Mouse (Mus musculus) ES-Bruce4 (cell line): ENCODE measurements around the gene Gns. TPM values are rescaled to one million over a fixed set of nuclear protein-coding genes. Genes with fewer than 3 reads are reported as not detected.

Source experiments
- H3K27ac ChIP-seq: 2 replicates; pipeline ENCODE4 v1.5.1; 2012; ENCODE audit warnings: low read length, inconsistent platforms; ENCODE audit not compliant: insufficient read depth
- H3K27me3 ChIP-seq: 2 replicates; pipeline ENCODE4 v1.6.1; 2012; ENCODE audit warnings: mild to moderate bottlenecking, low read length, inconsistent platforms; ENCODE audit not compliant: control insufficient read depth, poor library complexity, insufficient read depth, severe bottlenecking
- H3K36me3 ChIP-seq: 2 replicates; pipeline ENCODE4 v1.6.1; 2012; ENCODE audit warnings: inconsistent platforms, mild to moderate bottlenecking, low read length, moderate library complexity; ENCODE audit not compliant: control insufficient read depth, poor library complexity, insufficient read depth, severe bottlenecking
- H3K4me1 ChIP-seq: one replicate; pipeline ENCODE4 v1.8.1; 2011; ENCODE audit warnings: low read length; ENCODE audit not compliant: control insufficient read depth, insufficient read depth
- H3K4me3 ChIP-seq: 2 replicates; pipeline ENCODE4 v1.5.1; 2011; ENCODE audit warnings: low read depth, mild to moderate bottlenecking, low read length
- H3K9ac ChIP-seq: 2 replicates; pipeline ENCODE4 v1.6.1; 2012; ENCODE audit warnings: low read depth, mild to moderate bottlenecking, inconsistent platforms; ENCODE audit not compliant: poor library complexity, severe bottlenecking
- H3K9me3 ChIP-seq: replicated peaks from 2 replicates; pipeline ENCODE4 v1.6.1; 2012; ENCODE audit warnings: mild to moderate bottlenecking, low read length, inconsistent platforms; ENCODE audit not compliant: control insufficient read depth, poor library complexity, insufficient read depth, severe bottlenecking
- CTCF ChIP-seq: IDR thresholded peaks from one replicate; pipeline ENCODE4 v1.8.1; 2011; ENCODE audit warnings: low read depth, low read length
- EP300 ChIP-seq: IDR thresholded peaks from 2 replicates; pipeline ENCODE4 v1.6.1; 2011; ENCODE audit warnings: low read depth, low read length; ENCODE audit not compliant: insufficient read depth
- POLR2A ChIP-seq: IDR thresholded peaks from one replicate; pipeline ENCODE4 v1.8.1; 2011; ENCODE audit warnings: low read length; ENCODE audit not compliant: insufficient read depth
- polyA plus RNA-seq: library from polyadenylated mRNA; stranded (reverse); fragments of >200 nt; gene quantifications from 2 replicates; pipeline ENCODE4 v1.2.4, GENCODE M21; 2011; ENCODE audit warnings: low read depth; ENCODE audit not compliant: missing spikeins, insufficient read depth, insufficient read length

The Gns gene
- polyA plus RNA-seq, 1 experiment = 44.2 TPM

DNA sequence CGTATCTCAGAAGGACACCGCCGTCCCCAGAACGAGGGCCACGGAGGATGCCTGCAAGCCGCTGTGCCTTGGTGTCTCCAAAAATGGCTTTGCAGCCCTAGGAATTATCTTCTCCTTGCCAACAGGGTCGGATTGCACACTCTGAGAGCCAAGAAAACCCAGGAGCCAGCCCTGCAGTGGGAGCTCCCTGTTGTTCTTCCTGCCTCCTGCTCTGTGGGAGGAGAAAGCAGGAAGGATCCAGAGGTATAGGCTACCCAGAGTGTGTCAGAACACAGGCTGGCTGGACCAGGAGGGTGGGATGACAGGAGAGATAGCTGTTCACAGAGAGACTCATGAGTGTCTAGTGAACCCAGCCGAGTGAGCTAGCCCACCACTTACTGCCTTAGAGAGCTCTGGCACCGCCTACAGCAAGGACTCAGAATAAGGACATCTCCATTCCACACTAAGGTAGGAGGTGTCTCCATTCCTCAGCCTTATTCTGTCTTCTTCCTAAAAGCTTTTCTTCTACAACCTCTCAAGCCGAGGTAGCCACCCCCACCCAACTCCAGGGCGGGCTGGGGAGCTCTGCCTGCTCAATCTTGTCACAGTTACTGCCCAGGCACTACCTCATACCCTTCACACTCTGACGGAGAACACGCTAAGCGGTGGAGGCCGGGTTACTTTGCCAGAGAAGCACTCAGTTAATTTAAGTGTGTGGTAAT lies 63.3 kb downstream of the Gns start:
- Histone ChIP-seq H3K36me3 (no peaks in the 10 kb centered on the region), H3K9me3 (no peaks in the 10 kb centered on the region), H3K9ac (no peak overlapping the region), H3K27ac (0 out of 2 replicates have a peak overlapping the region, but pooled peaks have one; percentile 10), H3K4me3 (peak overlapping the region; percentile 21), H3K27me3 (no peaks in the 10 kb centered on the region), H3K4me1 (peaks cover 21% of the 10 kb centered on the region)
- no peak for TF ChIP-seq CTCF
- TF ChIP-seq POLR2A = no peak
- no peak for TF ChIP-seq EP300

DNA sequence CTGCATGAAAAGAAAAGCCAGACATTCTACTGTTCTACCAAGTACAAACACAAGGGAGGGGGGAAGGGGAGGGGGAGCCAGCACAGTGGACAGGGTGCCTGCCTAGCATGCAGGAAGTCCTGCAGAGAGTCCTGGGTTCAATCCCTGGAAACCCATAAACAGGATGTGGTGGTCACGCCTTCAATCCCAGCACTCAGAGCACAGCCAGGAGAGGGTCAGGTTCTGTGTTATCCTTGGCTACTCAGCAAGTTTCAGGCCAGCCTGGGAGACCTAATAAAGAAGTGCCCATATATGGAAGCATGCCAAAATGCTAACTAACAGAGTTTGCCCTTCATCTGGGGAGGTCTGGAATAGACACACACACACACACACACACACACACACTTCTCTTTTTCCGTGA lies 64.2 kb downstream of the Gns start:
- no peaks in the 10 kb centered on the region for H3K9me3 ChIP-seq
- H3K9ac ChIP-seq = no peak overlapping the region
- peaks cover 24% of the 10 kb centered on the region for H3K4me1 ChIP-seq
- H3K27ac ChIP-seq = no peak overlapping the region
- no peak overlapping the region for H3K4me3 ChIP-seq
- H3K36me3 ChIP-seq = no peaks in the 10 kb centered on the region
- TF ChIP-seq CTCF = no peak
- TF ChIP-seq EP300 = 0 out of 2 replicates have a peak, but pooled peaks have one; percentile 21
- H3K27me3 ChIP-seq = no peaks in the 10 kb centered on the region

DNA sequence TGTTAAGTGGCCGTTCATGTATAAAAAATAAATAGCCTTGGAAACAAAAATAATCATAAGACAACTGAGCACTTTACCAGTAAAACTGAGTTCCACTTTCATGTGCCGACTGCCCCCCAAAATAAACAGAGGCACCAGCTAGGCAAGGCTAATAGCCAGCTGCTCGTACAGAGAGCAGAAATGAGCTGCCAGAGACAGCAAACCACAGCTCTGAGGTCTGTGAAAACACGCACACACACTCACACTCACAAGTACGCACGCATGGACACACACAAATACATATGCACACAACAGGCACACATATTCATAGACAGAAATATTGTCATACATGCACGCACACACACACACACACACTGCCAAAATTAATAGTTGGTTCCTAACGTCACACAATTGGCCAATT lies 64.7 kb downstream of the Gns start:
- H3K27me3 ChIP-seq = no peaks in the 10 kb centered on the region
- H3K4me3 ChIP-seq = no peak overlapping the region
- no peaks in the 10 kb centered on the region for H3K9me3 ChIP-seq
- H3K27ac ChIP-seq = no peak overlapping the region
- TF ChIP-seq CTCF (no peak), EP300 (no peak), POLR2A (no peak)
- H3K4me1 ChIP-seq = peaks cover 24% of the 10 kb centered on the region
- no peaks in the 10 kb centered on the region for H3K36me3 ChIP-seq
- no peak overlapping the region for H3K9ac ChIP-seq

DNA sequence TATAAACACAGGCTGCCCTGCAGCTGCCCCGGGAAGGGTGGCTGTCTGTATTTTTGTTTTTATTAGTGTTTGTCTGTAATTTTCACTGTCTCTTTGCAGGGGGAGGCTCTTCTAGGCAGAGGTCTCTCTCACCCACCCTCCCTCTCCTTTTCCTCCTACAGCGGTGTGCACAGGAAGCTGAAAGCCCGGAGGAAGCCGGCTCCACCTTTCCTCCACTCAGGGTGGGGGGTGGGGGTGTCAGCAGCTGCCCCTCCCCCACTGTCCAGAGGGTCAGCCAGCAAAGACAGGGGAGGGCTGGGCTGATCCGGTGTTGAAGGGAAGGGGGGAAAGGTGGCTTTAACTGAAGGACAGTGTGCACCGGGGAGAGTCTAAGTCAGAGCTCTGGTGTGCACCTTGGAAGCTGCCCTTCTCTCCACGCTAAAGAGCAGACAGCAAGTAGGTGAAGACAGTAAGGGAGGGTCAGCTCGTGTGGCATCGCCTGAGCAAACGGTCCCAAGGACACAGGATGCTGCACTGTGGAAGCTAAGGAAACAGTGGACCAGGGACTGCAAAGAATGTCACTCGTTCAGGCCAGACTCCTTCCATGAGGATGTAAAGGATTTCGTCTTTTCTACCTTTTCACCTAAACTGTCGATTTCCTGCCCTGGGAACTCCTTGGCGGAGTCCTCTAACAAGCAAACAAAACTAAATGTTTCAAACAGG lies 65.2 kb downstream of the Gns start:
- TF ChIP-seq EP300 (peak; percentile 89), CTCF (no peak)
- H3K27me3 ChIP-seq = no peaks in the 10 kb centered on the region
- no peak overlapping the region for H3K9ac ChIP-seq
- H3K36me3 ChIP-seq = no peaks in the 10 kb centered on the region
- H3K27ac ChIP-seq = peak overlapping the region; percentile 8
- H3K4me3 ChIP-seq = 0 out of 2 replicates have a peak overlapping the region, but pooled peaks have one; percentile 2
- no peaks in the 10 kb centered on the region for H3K9me3 ChIP-seq
- peaks cover 26% of the 10 kb centered on the region for H3K4me1 ChIP-seq

DNA sequence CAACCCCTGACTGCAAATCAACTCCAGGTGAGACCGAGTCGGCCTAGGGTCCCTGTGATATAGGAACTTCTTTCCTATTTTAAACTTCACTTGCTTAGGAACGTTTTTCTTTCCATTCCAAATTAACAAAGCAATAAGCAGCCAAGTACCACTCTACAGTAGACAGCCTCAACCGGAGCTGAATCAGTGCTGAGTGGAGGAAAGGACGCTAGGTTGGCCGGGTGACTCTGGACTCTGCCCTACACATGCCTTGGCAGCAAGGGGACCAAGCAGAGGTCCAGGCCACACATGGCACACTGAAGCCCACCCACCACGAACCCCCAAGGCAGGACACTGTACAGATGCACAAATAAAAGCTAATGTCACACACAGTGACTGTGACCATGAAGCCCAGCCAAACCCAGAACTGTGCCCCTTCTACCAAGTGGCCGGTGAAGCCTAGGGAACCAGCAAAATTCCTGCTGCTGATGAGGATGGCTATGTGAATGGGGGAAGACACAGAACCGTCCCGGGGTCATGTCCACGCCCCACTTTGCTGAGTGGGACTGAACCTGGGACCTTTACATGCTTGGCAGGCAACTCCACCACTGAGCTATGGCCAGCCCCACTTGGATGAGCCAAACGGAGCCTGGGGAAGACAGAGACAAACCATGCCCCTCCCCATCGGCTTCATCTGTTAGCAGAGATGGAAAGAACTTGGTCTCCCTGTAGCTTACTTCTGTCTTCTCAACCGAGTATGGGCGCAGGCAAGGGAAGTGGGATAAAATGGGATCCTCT lies 66.1 kb downstream of the Gns start:
- no peak overlapping the region for H3K4me3 ChIP-seq
- H3K36me3 ChIP-seq = no peaks in the 10 kb centered on the region
- peaks cover 27% of the 10 kb centered on the region for H3K4me1 ChIP-seq
- no peak overlapping the region for H3K9ac ChIP-seq
- H3K27ac ChIP-seq = peak overlapping the region; percentile 8; the same call in 1 of the 2 replicates
- TF ChIP-seq CTCF (no peak), POLR2A (no peak), EP300 (no peak)
- H3K27me3 ChIP-seq = no peaks in the 10 kb centered on the region
- no peaks in the 10 kb centered on the region for H3K9me3 ChIP-seq
